Mouse (Mus musculus): ENCODE measurements around the gene Kif21a. TPM values are rescaled to one million over a fixed set of nuclear protein-coding genes. Genes with fewer than 3 reads are reported as not detected.

Kif21a gene
- total RNA-seq, 2 experiments from 2014 or later: not detected

- ATAC-seq (ENCODE audit: poor library complexity, severe bottlenecking): no peak
These were observed 30.9 kb downstream of the Kif21a start for GRCm38 (mm10) chr15:91018861-91019187.

DNA sequence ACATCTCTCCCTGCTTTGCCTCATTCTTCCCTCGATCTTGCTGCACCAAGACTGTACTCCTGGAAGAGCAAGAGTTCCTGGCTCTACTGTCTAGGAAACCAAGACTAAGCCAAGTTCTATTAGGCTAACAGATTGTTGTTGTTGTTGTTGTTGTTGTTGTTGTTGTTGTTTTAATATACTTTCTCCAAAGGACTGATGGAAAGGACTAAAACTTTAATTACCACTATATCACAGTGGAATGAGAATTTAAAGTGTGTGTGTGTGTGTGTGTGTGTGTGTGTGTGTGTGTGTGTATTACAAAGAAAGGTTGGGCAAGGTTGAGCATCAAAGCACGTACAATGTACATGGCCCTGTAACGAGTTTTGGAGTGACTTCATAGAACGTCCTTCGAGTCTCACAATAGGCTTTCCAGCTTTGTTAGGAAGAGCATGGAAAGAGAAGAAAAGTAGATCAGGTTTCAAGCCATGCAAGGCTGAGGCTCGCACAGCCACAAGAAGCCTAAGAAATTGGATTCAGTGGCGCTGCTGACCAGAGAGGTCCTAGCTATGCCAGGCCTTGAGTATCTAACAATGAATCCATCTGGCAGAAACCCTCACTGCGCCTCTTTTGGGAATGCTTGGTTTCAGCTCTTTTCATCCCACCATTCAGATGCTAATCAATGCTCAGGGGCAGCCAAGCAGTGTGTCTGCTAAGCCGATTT lies 31.4 kb downstream of the Kif21a start:
- no peak for ATAC-seq (ENCODE audit: poor library complexity, severe bottlenecking)

DNA sequence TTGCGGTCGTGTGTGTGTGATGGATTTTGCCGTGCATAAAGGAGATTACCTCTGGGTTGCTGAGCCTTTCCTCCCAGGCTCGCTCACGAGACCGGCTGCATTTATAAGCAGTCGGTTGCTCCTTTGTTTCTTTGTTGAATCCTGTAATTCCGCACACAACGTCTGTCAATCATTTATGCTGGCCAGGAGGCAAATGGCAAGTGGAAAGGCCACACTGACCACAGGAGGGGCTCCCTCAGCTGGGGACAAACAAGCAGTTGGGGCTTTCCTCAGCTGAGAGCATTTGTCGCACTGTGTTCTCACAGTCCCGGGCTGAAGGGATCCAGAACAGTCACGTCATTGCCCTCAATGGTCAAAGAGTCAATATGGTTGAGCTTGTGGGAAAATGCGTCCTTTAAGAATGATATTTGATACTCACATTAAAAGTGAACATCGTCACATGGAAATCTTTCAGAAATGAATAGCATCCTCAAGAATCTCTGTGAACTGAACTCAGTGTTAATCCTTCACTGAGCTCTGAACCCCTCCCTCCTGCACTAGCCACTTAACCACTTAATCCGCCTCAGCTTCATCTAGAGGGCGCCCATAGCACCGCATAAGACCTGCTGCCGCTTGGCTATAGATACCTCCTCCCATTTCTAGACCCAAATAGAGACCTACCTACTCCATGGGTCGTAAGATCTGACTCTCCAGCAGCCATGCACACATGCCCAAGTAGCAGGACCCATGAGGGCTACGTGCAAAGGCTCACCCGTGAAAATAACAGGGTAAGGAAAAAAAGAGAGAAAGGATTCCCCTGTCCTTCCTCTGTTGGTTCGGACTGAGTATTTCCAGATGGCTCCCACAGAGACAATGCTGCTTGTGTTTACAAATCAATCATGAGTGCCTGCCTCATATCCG lies 32.2 kb downstream of the Kif21a start:
- ATAC-seq (ENCODE audit: poor library complexity, severe bottlenecking): no peak

DNA sequence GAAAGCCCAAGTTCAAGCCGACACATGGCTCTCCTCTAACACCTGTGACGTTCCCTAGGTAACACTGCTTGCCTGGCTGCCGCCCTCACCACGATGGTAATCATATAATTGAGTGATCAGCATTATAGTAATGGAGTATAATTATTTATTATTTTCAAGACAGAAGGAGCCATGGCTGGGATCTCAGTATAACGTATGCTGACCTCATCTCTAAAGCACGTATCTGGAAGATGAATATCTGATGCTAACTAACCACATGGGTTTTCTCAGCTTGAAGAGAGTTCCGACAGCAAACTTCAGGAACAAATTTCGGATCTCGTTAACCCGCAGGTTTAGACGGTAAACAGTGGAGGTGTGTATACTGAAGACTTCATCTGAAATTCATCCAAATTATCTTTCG lies 33.4 kb downstream of the Kif21a start:
- no peak for ATAC-seq (ENCODE audit: poor library complexity, severe bottlenecking)

DNA sequence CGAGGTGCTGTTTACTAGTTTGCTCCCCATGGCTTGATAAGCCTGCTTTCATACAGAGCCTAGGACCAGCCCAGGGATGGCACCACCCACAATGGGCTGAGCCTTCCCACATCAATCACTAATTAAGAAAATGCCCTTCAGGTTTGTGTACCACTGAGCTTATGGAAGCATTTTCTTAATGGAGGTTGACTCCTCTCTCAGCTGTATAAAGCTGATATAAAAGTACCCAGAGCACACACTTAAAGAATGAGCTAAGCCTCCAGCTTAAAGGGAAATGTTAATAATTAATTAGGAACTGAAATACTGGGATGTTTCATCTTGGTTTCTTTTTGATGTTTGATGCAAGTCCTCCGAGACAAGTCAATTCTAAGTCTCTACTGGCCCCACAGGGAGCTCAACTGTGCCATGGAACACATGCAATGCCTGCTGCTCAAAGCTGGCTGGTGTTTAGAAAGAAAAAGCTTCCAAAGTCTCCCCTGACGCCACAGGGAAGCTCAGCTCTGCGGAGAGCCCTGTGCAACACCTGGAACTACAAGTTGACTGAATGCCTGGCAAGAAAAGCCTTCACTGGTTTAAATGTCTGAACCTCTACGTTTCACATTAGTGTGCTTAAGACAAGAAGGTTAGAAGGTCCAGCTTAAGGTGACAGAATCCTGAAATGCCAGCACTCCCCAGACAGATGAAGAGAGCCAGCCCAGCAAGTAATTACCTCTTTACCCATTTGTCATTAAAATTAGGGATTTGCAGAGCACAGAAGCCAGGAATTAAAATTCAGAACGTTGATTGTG lies 36.8 kb downstream of the Kif21a start:
- ATAC-seq (ENCODE audit: poor library complexity, severe bottlenecking): no peak

DNA sequence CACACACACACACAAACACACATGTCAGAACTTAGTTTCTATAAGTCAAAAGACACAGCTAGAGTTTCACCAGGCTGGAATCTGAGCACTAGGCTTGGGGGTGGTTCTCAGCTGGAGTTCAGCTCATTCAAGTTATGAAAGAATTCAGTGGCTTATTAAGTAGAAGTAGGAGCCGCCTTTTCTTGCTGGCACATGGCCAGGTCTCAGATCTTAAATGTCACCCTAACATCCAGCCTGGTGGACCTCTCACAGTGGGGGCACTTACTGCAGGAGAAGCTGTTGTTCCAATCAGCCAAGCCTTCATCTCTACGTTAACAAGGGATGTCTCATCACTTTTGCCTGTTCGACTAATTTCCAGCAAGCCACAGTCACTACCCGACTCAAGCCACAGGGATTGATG lies 39.5 kb downstream of the Kif21a start:
- ATAC-seq (ENCODE audit: poor library complexity, severe bottlenecking): no peak

DNA sequence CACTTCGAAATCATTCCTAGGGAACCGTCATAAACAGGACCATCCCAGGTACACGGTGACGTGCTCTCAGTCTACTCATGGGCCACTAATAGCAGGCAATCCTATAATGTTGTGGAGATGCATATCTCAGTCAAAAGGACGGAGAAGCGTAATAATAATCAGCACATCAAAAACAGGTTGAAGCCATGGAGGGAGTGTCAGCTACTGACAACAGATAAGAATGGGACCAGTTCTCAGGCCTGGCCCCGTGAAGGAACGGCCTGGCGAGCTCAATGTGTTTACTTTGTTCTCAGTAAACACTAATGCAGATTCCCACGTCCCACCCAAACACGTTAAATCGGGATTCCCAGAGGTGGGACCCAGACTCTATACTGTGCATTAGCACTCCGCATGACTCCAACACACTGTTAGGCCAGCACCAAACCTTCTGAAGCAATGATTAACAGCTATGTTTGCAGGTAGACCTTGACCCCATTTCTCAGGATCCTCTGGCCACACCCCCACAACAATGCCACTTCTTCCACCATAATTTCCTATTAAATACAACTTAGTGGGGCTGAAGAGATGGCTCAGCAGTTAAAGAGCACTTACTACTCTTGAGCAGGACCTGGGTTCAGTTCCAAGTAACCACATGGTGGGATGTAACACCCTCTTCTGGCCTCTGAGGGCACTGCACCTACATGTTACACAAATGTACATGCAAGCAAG lies 42.5 kb downstream of the Kif21a start:
- ATAC-seq (ENCODE audit: poor library complexity, severe bottlenecking): no peak

- no peak for ATAC-seq (ENCODE audit: poor library complexity, severe bottlenecking)
These were observed 45.0 kb downstream of the Kif21a start for GRCm38 (mm10) chr15:91004726-91005125.

GRCm38 (mm10) chr15:91001037-91001616 lies 48.6 kb downstream of the Kif21a start:
- no peak for ATAC-seq (ENCODE audit: poor library complexity, severe bottlenecking)

- no peak for ATAC-seq (ENCODE audit: poor library complexity, severe bottlenecking)
These were observed 49.3 kb downstream of the Kif21a start for GRCm38 (mm10) chr15:91000280-91001036.

- no peak for ATAC-seq (ENCODE audit: poor library complexity, severe bottlenecking)
These were observed 56.9 kb downstream of the Kif21a start for GRCm38 (mm10) chr15:90992871-90993270.

DNA sequence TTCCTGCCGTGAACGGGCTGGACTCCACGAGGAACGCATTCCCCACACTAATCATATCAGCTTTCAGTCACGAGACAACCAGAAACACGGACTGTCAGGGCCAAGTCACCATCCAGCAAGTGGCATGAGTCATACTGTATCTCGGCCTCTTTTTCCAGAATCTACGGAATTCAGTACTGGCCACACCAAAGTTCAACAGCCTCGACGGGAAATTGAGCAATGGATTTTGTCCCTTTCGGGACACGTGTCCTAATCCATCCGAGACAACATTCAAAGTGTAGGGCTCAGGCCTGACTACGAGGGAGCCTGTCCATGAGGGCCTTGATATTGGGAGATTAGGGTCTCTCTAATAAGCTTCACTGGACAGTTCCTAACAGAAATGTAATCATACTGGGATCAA lies 57.4 kb downstream of the Kif21a start:
- ATAC-seq (ENCODE audit: poor library complexity, severe bottlenecking): no peak

GRCm38 (mm10) chr15:90991843-90992242 lies 57.9 kb downstream of the Kif21a start:
- ATAC-seq (ENCODE audit: poor library complexity, severe bottlenecking): no peak

GRCm38 (mm10) chr15:90987714-90988250 lies 62.0 kb downstream of the Kif21a start:
- no peak for ATAC-seq (ENCODE audit: poor library complexity, severe bottlenecking)

- no peak for ATAC-seq (ENCODE audit: poor library complexity, severe bottlenecking)
These were observed 73.8 kb downstream of the Kif21a start for GRCm38 (mm10) chr15:90975914-90976313.

GRCm38 (mm10) chr15:90971914-90972767 lies 77.6 kb downstream of the Kif21a start:
- no peak for ATAC-seq (ENCODE audit: poor library complexity, severe bottlenecking)

GRCm38 (mm10) chr15:90963320-90963719 lies 86.4 kb downstream of the Kif21a start:
- peak; percentile 99 for ATAC-seq (ENCODE audit: poor library complexity, severe bottlenecking)

- ATAC-seq (ENCODE audit: poor library complexity, severe bottlenecking): no peak
These were observed 87.2 kb downstream of the Kif21a start for GRCm38 (mm10) chr15:90962548-90962947.

Data from megakaryocyte, adult 5-6 weeks (primary cell).